Mouse (Mus musculus): ENCODE measurements around the gene Olfr452. TPM values are rescaled to one million over a fixed set of nuclear protein-coding genes. Genes with fewer than 3 reads are reported as not detected.

Gene Olfr452
- not detected for total RNA-seq (2021)
- long read RNA-seq, experiment 1 = 0 reads
- long read RNA-seq, experiment 2 = 0 reads

DNA sequence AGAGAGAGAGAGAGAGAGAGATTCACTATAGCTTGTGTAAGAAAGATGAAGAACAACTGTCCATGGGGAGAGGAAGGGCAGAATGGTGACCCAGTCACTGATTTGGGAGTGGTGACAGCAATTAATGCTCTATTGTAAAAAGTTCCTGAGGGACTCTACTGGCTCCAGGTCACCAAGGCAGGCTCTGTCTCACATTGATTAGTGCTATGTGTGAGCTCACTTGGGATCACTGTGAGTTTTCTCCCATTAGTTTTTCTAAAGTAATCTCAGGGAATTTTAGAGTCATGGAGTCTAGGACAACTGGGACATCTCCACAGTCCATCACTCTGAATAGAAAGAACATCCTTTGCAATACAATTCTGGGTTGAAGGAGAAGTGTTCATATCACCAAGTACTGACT, at the start of gene Olfr452:
Gene Olfr452, plus strand, starts transcription at position 301 of the 400 bp plus-strand sequence.
- no peak for DNase-seq

DNA sequence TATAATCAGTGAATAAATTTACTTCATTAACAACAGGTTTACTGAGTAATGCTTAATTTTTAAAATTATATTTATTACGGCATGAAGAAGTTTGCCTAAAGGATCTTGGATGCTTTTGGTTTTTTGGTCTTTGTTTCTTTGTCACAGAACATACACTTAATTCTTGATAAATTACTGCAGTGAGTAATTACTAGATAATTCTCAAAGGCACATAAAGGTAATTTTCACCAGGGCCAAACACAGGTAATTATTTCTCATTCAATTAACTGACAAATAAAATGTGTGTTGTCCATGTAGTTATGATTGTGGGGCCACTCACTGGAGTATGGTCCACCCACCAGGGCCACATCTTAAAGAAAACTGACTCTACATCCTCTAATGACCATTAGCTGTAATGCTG, 45.8 kb upstream of the Olfr452 start, which contains the start of gene Olfr453:
Gene Olfr453, plus strand, starts transcription at position 301 of the 400 bp plus-strand sequence.
- no peak for DNase-seq

GRCm38 (mm10) chr6:42742303-42742702, 42.6 kb upstream of the Olfr452 start:
- no peak for DNase-seq

DNA sequence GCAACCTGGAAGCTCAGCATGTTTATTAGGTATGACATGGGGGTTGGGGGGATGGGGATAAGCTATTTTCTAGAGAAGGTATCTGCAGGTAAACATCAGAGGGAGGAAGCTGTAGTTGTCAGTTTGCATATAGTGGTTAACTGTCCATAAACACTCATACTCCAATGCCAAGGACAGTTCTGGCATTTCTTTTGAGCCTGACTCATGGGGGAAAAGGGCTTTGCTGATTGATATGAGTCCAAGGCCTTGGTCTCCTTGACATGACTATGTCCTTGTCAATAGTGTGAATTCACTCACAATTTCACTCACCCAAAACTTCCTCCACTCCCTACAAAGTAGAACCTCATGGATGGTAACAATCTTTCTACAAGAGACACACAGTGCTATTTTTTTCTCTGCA, 37.0 kb upstream of the Olfr452 start:
- no peak for DNase-seq

- DNase-seq = no peak
Observed at GRCm38 (mm10) chr6:42756104-42756503, 28.8 kb upstream of the Olfr452 start, which contains the start of gene Olfr38. TSS of gene Olfr38 (plus strand) at chr6:42756404.

DNA sequence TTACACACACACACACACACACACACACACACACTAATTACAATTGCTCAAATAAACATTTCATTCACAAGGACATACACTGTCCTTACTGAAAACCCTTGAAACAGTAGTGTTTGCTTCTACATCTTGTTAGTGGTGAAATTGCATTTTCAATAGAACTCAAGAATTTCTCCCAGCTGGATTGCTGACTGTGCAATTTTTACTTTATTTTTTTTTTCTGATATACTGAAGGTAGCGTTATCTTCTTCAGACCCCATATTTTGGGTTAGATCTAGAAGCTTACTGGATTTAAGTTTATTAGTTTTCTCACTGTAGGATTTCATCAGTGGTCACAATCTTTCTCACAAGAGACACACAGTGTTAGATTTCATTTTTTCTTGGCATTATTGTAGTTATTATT, 7.8 kb upstream of the Olfr452 start:
- no peak for DNase-seq

GRCm38 (mm10) chr6:42790247-42790948, 5.5 kb downstream of the Olfr452 start:
- no peak for DNase-seq

DNA sequence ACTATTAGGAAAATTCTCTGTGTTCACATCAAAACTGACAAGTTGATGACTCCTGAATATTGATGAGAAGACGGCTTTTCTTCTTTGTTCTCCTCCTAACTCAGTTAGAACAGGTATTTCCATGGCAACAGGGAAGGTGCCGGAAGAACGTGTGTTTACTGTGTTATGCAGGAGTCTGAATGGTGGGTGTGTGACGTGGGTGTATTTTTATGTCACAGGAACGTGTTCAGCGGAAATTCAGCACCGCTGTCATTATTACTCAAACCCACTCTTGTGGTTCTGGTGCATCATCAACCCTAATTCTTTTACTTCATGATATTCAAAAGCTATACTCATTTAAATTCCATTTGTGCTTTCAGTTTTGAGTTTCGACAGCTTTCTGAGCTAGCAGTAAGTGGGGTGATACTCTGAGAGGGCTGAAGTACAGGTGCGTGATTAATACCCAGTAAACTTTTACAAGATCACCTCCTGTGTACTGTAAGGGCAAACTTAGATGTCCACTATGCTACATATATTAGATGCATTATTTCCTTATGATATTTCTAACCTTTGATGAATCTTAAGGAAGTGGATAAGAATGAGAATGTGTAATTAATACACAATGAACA, 6.2 kb downstream of the Olfr452 start:
- no peak for DNase-seq

DNA sequence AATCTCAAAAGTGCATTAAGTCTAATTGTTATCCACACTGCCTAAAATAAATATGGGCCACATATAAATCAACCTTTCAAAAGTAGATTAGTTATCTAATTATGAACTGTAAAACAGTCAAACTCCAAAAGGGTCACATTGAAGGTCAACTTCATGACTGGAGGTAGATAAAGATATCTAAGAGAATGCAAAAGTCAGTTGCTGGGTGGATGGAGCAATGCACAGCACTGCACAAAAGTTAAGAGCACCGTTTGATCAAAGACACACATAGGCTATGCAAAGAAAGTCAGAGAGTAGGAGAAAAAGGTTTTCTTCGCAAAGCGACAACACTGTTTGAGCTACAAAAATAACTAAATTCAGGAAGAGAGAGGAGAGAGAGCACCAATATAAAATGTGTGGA, 10.1 kb downstream of the Olfr452 start:
- DNase-seq = no peak

GRCm38 (mm10) chr6:42811639-42812038, 26.7 kb downstream of the Olfr452 start, which contains the start of gene Olfr450:
TSS of gene Olfr450 (plus strand) at chr6:42811939.
- no peak for DNase-seq

DNA sequence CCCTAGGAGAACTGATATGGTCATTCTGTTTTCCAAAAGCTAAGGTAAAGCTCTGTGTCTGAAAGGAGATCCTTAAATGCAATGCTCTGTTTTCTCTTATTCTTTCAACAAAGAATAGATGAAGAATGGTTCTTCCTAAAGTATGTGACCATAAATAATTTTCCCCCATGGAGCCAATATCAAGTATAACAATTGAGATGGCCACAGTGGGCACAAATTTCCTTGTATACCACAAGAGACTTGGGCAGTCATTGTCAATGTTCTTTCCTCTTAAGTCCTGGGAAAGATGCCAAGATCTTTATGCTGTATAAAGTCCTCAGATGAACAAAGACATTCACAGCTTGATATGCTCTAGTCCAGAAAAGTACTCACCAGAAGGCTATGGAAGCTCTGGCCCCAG, 49.2 kb downstream of the Olfr452 start, which contains the start of gene Olfr449:
Gene Olfr449, plus strand, starts transcription at position 301 of the 400 bp plus-strand sequence.
- no peak for DNase-seq

Other genes with a start within 250 kb of the Olfr452 start
- not detected for gene Olfr455, start 237.5 kb upstream of the Olfr452 start, total RNA-seq (2021)
- gene Tcaf3, start 187.4 kb upstream of the Olfr452 start, total RNA-seq (2021) = not detected
- gene Tcaf2, start 139.8 kb upstream of the Olfr452 start, total RNA-seq (2021) = 1 to 10 TPM; 6.0 to 6.3 TPM
- gene Tcaf1, start 75.0 kb upstream of the Olfr452 start, total RNA-seq (2021) = 10 to 100 TPM; 24.7 to 26.3 TPM
- gene Olfr453, start 45.7 kb upstream of the Olfr452 start, total RNA-seq (2021) = not detected
- gene Olfr38, start 28.7 kb upstream of the Olfr452 start, total RNA-seq (2021) = not detected
- not detected for gene Olfr450, start 26.8 kb downstream of the Olfr452 start, total RNA-seq (2021)
- not detected for gene Olfr449, start 49.3 kb downstream of the Olfr452 start, total RNA-seq (2021)
- not detected for gene Olfr448, start 105.3 kb downstream of the Olfr452 start, total RNA-seq (2021)
- gene Olfr447, start 123.8 kb downstream of the Olfr452 start, total RNA-seq (2021) = not detected
- gene Olfr446, start 136.3 kb downstream of the Olfr452 start, total RNA-seq (2021) = not detected
- gene Olfr444, start 164.0 kb downstream of the Olfr452 start, total RNA-seq (2021) = not detected

All from gastrocnemius, postnatal 10 days (tissue).